Mouse (Mus musculus): ENCODE measurements around the gene Rora. TPM values are rescaled to one million over a fixed set of nuclear protein-coding genes. Genes with fewer than 3 reads are reported as not detected.
A peak's percentile ranks its signal among the peaks of the same experiment; 100 is the strongest.

Rora gene
- polyA plus RNA-seq, 1 experiment from 2014 or later: 9.4 TPM

- H3K9ac ChIP-seq (replicated peaks; ENCODE audit: low read length): no peak overlapping the region
- no peak for ATAC-seq (ENCODE audit: low FRiP score, low TSS enrichment)
- no peaks in the 10 kb centered on the region for H3K27me3 ChIP-seq (ENCODE audit: insufficient read depth, low read length)
- no peak overlapping the region for H3K4me2 ChIP-seq (replicated peaks; ENCODE audit: low read depth, low read length)
- H3K36me3 ChIP-seq (ENCODE audit: insufficient read depth, low read length): no peaks in the 10 kb centered on the region
- peaks cover 31% of the 10 kb centered on the region for H3K4me1 ChIP-seq (ENCODE audit: insufficient read depth, low read length)
- 85% methylated on average over 8 of the region's 8 CpGs for WGBS
- no peaks in the 10 kb centered on the region for H3K9me3 ChIP-seq (ENCODE audit: low read length)
- no peak overlapping the region for H3K4me3 ChIP-seq (ENCODE audit: low read length)
- H3K27ac ChIP-seq (ENCODE audit: low read length): no peak overlapping the region
Observed at GRCm38 (mm10) chr9:68883687-68884086, 230.1 kb downstream of the Rora start.

GRCm38 (mm10) chr9:68884451-68885035 is 231.0 kb downstream of the Rora start:
- Histone ChIP-seq H3K36me3 (ENCODE audit: insufficient read depth, low read length) (no peaks in the 10 kb centered on the region), H3K27ac (ENCODE audit: low read length) (peak overlapping the region; percentile 79), H3K27me3 (ENCODE audit: insufficient read depth, low read length) (no peaks in the 10 kb centered on the region), H3K4me1 (ENCODE audit: insufficient read depth, low read length) (peaks cover 35% of the 10 kb centered on the region), H3K9me3 (ENCODE audit: low read length) (no peaks in the 10 kb centered on the region), H3K9ac (replicated peaks; ENCODE audit: low read length) (no peak overlapping the region), H3K4me2 (replicated peaks; ENCODE audit: low read depth, low read length) (0 out of 2 replicates have a peak overlapping the region, but pooled peaks have one; percentile 3), H3K4me3 (ENCODE audit: low read length) (no peak overlapping the region)
- 62% methylated on average over 9 of the region's 9 CpGs for WGBS
- ATAC-seq (ENCODE audit: low FRiP score, low TSS enrichment): no peak

DNA sequence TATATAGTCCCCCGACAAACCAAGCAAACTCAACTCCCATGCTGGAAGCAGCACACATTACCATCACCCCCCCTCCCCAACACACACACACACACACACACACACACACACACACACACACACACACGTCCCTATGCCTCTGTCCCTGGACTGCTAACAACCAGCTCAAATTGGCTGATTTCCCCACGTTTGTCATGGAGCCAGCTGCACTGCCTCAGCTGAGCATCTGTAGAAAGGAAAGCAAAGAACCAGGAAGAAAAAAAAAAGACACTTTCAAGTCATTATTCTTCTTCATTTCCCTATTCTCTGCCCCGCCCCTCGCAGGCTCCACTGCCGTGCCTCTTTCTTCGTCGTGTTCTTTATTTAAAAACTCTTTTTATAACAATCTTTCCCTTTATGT is 235.1 kb downstream of the Rora start:
- 29% methylated on average over 8 of the region's 8 CpGs for WGBS

GRCm38 (mm10) chr9:68891431-68891830 is 237.8 kb downstream of the Rora start:
- no peak overlapping the region for H3K4me2 ChIP-seq (replicated peaks; ENCODE audit: low read depth, low read length)
- H3K27me3 ChIP-seq (ENCODE audit: insufficient read depth, low read length): no peaks in the 10 kb centered on the region
- ATAC-seq (ENCODE audit: low FRiP score, low TSS enrichment): no peak
- WGBS: 33% methylated on average over 11 of the region's 11 CpGs
- no peaks in the 10 kb centered on the region for H3K9me3 ChIP-seq (ENCODE audit: low read length)
- H3K36me3 ChIP-seq (ENCODE audit: insufficient read depth, low read length): no peaks in the 10 kb centered on the region
- H3K4me3 ChIP-seq (ENCODE audit: low read length): no peak overlapping the region
- peaks cover 20% of the 10 kb centered on the region for H3K4me1 ChIP-seq (ENCODE audit: insufficient read depth, low read length)
- no peak overlapping the region for H3K27ac ChIP-seq (ENCODE audit: low read length)
- no peak overlapping the region for H3K9ac ChIP-seq (replicated peaks; ENCODE audit: low read length)

More for the DNA sequence above, 235.1 kb downstream of the Rora start:
- no peak overlapping the region; the same call in 1 of the 2 replicates for H3K4me2 ChIP-seq (replicated peaks; ENCODE audit: low read depth, low read length)
- 0 out of 2 replicates have a peak overlapping the region, but pooled peaks have one; percentile 5 for H3K27ac ChIP-seq (ENCODE audit: low read length)
- peak; percentile 63 for ATAC-seq (ENCODE audit: low FRiP score, low TSS enrichment)
- H3K4me3 ChIP-seq (ENCODE audit: low read length): no peak overlapping the region
- H3K9me3 ChIP-seq (ENCODE audit: low read length): no peaks in the 10 kb centered on the region
- H3K9ac ChIP-seq (replicated peaks; ENCODE audit: low read length): no peak overlapping the region
- peaks cover 30% of the 10 kb centered on the region for H3K4me1 ChIP-seq (ENCODE audit: insufficient read depth, low read length)
- no peaks in the 10 kb centered on the region for H3K27me3 ChIP-seq (ENCODE audit: insufficient read depth, low read length)
- no peaks in the 10 kb centered on the region for H3K36me3 ChIP-seq (ENCODE audit: insufficient read depth, low read length)

DNA sequence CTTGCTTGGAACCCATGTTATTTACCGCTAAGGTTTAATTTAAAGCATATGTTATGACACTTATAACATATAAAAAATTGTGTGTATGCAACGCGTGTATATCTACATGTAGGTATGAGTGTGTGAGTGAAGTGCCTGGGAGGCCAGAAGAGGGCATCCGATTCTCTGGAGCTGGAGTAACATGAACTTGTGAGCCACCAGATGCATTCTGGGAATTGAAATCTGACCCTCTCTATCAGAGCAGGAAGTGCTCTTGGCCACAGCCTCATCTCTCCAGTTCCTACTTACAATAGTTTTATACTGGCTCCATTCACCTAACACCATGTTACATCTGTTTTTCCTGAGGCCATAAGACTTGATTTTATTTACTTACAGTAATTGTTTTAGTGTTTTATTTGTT is 238.8 kb downstream of the Rora start:
- Histone ChIP-seq H3K4me3 (ENCODE audit: low read length) (no peak overlapping the region), H3K27ac (ENCODE audit: low read length) (no peak overlapping the region), H3K9me3 (ENCODE audit: low read length) (no peaks in the 10 kb centered on the region), H3K27me3 (ENCODE audit: insufficient read depth, low read length) (no peaks in the 10 kb centered on the region), H3K36me3 (ENCODE audit: insufficient read depth, low read length) (no peaks in the 10 kb centered on the region), H3K4me2 (replicated peaks; ENCODE audit: low read depth, low read length) (no peak overlapping the region), H3K9ac (replicated peaks; ENCODE audit: low read length) (no peak overlapping the region), H3K4me1 (ENCODE audit: insufficient read depth, low read length) (peaks cover 20% of the 10 kb centered on the region)
- WGBS: 91% methylated on average over 4 of the region's 4 CpGs
- ATAC-seq (ENCODE audit: low FRiP score, low TSS enrichment): no peak

GRCm38 (mm10) chr9:68892859-68893258 is 239.3 kb downstream of the Rora start:
- Histone ChIP-seq H3K36me3 (ENCODE audit: insufficient read depth, low read length) (no peaks in the 10 kb centered on the region), H3K4me1 (ENCODE audit: insufficient read depth, low read length) (peaks cover 19% of the 10 kb centered on the region), H3K9ac (replicated peaks; ENCODE audit: low read length) (no peak overlapping the region), H3K9me3 (ENCODE audit: low read length) (no peaks in the 10 kb centered on the region), H3K27me3 (ENCODE audit: insufficient read depth, low read length) (no peaks in the 10 kb centered on the region), H3K4me2 (replicated peaks; ENCODE audit: low read depth, low read length) (no peak overlapping the region), H3K27ac (ENCODE audit: low read length) (no peak overlapping the region), H3K4me3 (ENCODE audit: low read length) (no peak overlapping the region)
- 56% methylated on average over 6 of the region's 6 CpGs for whole genome bisulfite sequencing
- no peak for ATAC-seq (ENCODE audit: low FRiP score, low TSS enrichment)

DNA sequence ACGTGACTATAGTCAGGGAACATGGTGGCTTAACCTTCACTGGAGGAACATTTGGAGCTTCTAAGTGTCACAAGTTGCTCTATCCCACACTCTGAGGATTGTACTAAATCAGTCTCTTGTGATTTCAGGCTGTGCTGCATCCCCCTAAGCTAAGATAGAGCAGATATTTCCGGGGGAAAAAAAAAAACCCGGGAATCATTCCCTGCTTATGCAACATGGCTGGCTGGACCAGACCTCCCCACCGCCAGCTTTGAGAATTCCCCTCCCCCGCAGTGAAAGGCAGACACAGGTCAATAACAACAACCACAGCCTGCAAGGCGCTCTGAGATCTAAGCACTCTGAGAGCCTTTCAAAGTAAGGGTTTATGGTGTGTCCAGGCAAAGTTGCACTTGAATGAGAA is 244.7 kb downstream of the Rora start:
- no peak for ATAC-seq (ENCODE audit: low FRiP score, low TSS enrichment)

DNA sequence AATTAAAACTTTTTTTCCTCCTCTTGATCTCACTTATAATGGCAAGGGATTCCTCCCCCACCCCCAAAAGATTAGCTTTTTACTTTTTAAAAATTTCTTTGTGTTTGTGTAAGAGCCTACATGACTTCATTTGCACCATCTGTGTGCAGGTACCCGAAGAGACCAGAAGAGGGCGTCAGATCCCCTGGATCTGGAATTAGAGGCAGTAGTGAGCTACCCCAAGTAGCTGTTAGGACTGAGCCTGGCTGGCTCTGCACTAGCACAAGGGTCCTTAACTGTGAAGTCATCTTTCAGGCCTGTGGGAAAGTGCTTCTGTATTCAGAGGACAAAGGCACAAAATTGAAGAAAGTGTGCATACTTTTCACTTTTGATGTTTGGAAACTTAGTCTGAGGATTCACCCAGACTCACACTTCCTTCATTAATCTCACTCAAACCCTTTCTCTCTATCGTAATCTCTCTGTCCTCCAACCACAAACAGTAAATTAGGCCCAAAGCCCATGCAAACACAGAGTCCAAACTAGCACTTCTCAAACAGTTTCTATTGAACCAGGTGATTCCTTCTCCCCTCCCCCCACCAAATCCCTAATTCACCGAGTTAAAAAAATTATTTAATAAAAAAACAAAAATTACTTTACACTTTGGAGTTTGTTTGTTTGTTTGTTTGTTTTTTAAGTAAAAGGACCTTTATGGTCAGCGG is 246.1 kb downstream of the Rora start:
- 78% methylated on average over 5 of the region's 5 CpGs for WGBS
- ATAC-seq (ENCODE audit: low FRiP score, low TSS enrichment): no peak

More for the DNA sequence above, 244.7 kb downstream of the Rora start:
- no peak overlapping the region for H3K4me3 ChIP-seq (ENCODE audit: low read length)
- WGBS: 60% methylated on average over 6 of the region's 6 CpGs
- H3K4me2 ChIP-seq (replicated peaks; ENCODE audit: low read depth, low read length): no peak overlapping the region
- H3K27me3 ChIP-seq (ENCODE audit: insufficient read depth, low read length): no peaks in the 10 kb centered on the region
- H3K4me1 ChIP-seq (ENCODE audit: insufficient read depth, low read length): no peaks in the 10 kb centered on the region; the same call in 1 of the 2 replicates
- no peak overlapping the region for H3K27ac ChIP-seq (ENCODE audit: low read length)
- H3K9me3 ChIP-seq (ENCODE audit: low read length): no peaks in the 10 kb centered on the region
- H3K9ac ChIP-seq (replicated peaks; ENCODE audit: low read length): no peak overlapping the region
- no peaks in the 10 kb centered on the region for H3K36me3 ChIP-seq (ENCODE audit: insufficient read depth, low read length)

GRCm38 (mm10) chr9:68906361-68906883 is 252.8 kb downstream of the Rora start:
- H3K36me3 ChIP-seq (ENCODE audit: insufficient read depth, low read length): no peaks in the 10 kb centered on the region
- no peak overlapping the region for H3K27ac ChIP-seq (ENCODE audit: low read length)
- H3K4me3 ChIP-seq (ENCODE audit: low read length): no peak overlapping the region
- no peak overlapping the region for H3K9ac ChIP-seq (replicated peaks; ENCODE audit: low read length)
- H3K27me3 ChIP-seq (ENCODE audit: insufficient read depth, low read length): no peaks in the 10 kb centered on the region
- H3K4me1 ChIP-seq (ENCODE audit: insufficient read depth, low read length): peaks cover 15% of the 10 kb centered on the region
- H3K9me3 ChIP-seq (ENCODE audit: low read length): no peaks in the 10 kb centered on the region
- no peak overlapping the region for H3K4me2 ChIP-seq (replicated peaks; ENCODE audit: low read depth, low read length)
- WGBS: 33% methylated on average over 6 of the region's 6 CpGs
- ATAC-seq (ENCODE audit: low FRiP score, low TSS enrichment): no peak

More for the DNA sequence above, 246.1 kb downstream of the Rora start:
- no peak overlapping the region for H3K27ac ChIP-seq (ENCODE audit: low read length)
- no peaks in the 10 kb centered on the region for H3K27me3 ChIP-seq (ENCODE audit: insufficient read depth, low read length)
- H3K4me2 ChIP-seq (replicated peaks; ENCODE audit: low read depth, low read length): no peak overlapping the region
- H3K36me3 ChIP-seq (ENCODE audit: insufficient read depth, low read length): no peaks in the 10 kb centered on the region
- H3K4me1 ChIP-seq (ENCODE audit: insufficient read depth, low read length): no peaks in the 10 kb centered on the region; the same call in 1 of the 2 replicates
- no peak overlapping the region for H3K4me3 ChIP-seq (ENCODE audit: low read length)
- H3K9me3 ChIP-seq (ENCODE audit: low read length): no peaks in the 10 kb centered on the region
- no peak overlapping the region for H3K9ac ChIP-seq (replicated peaks; ENCODE audit: low read length)

Measured in kidney, embryonic 16.5 days (tissue).